ENCODE assay signal across 8 mouse cellular contexts in genomic region chr1:37871704-37872103, GRCm38 (mm10). TPM values are rescaled to one million over a fixed set of nuclear protein-coding genes. Genes with fewer than 3 reads are reported as not detected.
DNase-seq lines count a peak whose midpoint lies in the region; ATAC-seq and TF ChIP-seq lines count a peak whose summit lies in the region.

Gene Lipt1, plus strand, starts transcription at chr1:37871738.

- peak within 1 kb of the TSS; percentile 86 for H3K27ac ChIP-seq in kidney, embryonic 16.5 days (ENCODE audit: low read length)
- H3K27ac ChIP-seq in hindbrain, postnatal 0 days: peak within 1 kb of the TSS; percentile 68

- peaks cover 5% of the 10 kb centered on the region; the same call in 1 of the 2 replicates for H3K4me1 ChIP-seq in kidney, embryonic 16.5 days (ENCODE audit: insufficient read depth, low read length)
- peaks cover 10% of the 10 kb centered on the region; the same call in 1 of the 2 replicates for H3K4me1 ChIP-seq in hindbrain, postnatal 0 days (ENCODE audit: insufficient read depth, low read length)

- WGBS in kidney, embryonic 16.5 days: 4% methylated on average over 7 of the region's 7 CpGs
- 5% methylated on average over 7 of the region's 7 CpGs for WGBS in hindbrain, postnatal 0 days

- no peaks in the 10 kb centered on the region for H3K27me3 ChIP-seq in kidney, embryonic 16.5 days (ENCODE audit: insufficient read depth, low read length)
- H3K27me3 ChIP-seq in hindbrain, postnatal 0 days (ENCODE audit: insufficient read depth, low read length): no peaks in the 10 kb centered on the region

- H3K9me3 ChIP-seq in kidney, embryonic 16.5 days (ENCODE audit: low read length): peaks cover 11% of the 10 kb centered on the region; the same call in 1 of the 2 replicates
- H3K9me3 ChIP-seq in hindbrain, postnatal 0 days (ENCODE audit: low read length): no peaks in the 10 kb centered on the region

- H3K36me3 ChIP-seq in kidney, embryonic 16.5 days (ENCODE audit: insufficient read depth, low read length): peaks cover 20% of the 10 kb centered on the region
- H3K36me3 ChIP-seq in hindbrain, postnatal 0 days (ENCODE audit: insufficient read depth, low read length): peaks cover 9% of the 10 kb centered on the region; the same call in 1 of the 2 replicates

- DNase-seq in kidney, postnatal 10 days: no peak
- DNase-seq in NIH3T3 (ENCODE audit: low read depth): peak; percentile 88
- peak; percentile 47 for DNase-seq in fibroblast of lung, adult 2 months (ENCODE audit: low read depth)
- DNase-seq in hindbrain, postnatal 0 days (ENCODE audit: low spot score): no peak
- peak; percentile 48 to 72 for DNase-seq in lung, postnatal 4 days
- no peak for DNase-seq in thymus, postnatal 14 days
- DNase-seq in cerebellum, postnatal 36 days: no peak

- H3K4me2 ChIP-seq in kidney, embryonic 16.5 days (replicated peaks; ENCODE audit: low read depth, low read length): peak within 1 kb of the TSS; percentile 52
- peak within 1 kb of the TSS; percentile 84 for H3K4me2 ChIP-seq in hindbrain, postnatal 0 days (ENCODE audit: low read depth, low read length)

- H3K9ac ChIP-seq in kidney, embryonic 16.5 days (replicated peaks; ENCODE audit: low read length): peak within 1 kb of the TSS; percentile 71
- peak within 1 kb of the TSS; percentile 50 for H3K9ac ChIP-seq in hindbrain, postnatal 0 days (replicated peaks; ENCODE audit: low read length)

- H3K4me3 ChIP-seq in kidney, embryonic 16.5 days (ENCODE audit: low read length): peak within 1 kb of the TSS; percentile 67
- H3K4me3 ChIP-seq in hindbrain, postnatal 0 days (ENCODE audit: low read length): peak within 1 kb of the TSS; percentile 50

- TF ChIP-seq CTCF in hindbrain, postnatal 0 days (IDR thresholded peaks at IDR 0.05; ENCODE audit: low read depth): no peak; the same call in 1 of the 2 replicates

- ATAC-seq in kidney, embryonic 16.5 days (ENCODE audit: low FRiP score, low TSS enrichment): peak; percentile 80
- peak; percentile 47 for ATAC-seq in hindbrain, postnatal 0 days

RNA-seq across cellular contexts. Expression of gene Lipt1, which starts in this region (rescaled TPM):
- 9.6 and 9.7 TPM in 2 replicates for polyA plus RNA-seq in kidney, embryonic 16.5 days (2015; fragmentation: Nextera tagmentation; extraction: Ambion mirVana)
- 9.4 and 14.2 TPM in 2 replicates for total RNA-seq in hindbrain, postnatal 0 days (2014; rRNA removed)
- 6.4 and 7.0 TPM in 2 replicates for polyA plus RNA-seq in hindbrain, postnatal 0 days (2015; fragmentation: Nextera tagmentation; extraction: Ambion mirVana)

Comparison
In these comparisons a context has a peak if more than half of its experiments do, and no peak if none do; other contexts are left out.
1. DNase-seq: peak in NIH3T3 (single experiment), fibroblast of lung, adult 2 months (single experiment) and lung, postnatal 4 days (2 of 2); none in kidney, postnatal 10 days (single experiment), hindbrain, postnatal 0 days (single experiment), thymus, postnatal 14 days (single experiment) and cerebellum, postnatal 36 days (0 of 2).